Mouse (Mus musculus) heart, embryonic 11.5 days (tissue): ENCODE data around the gene Ppil6. TPM values are rescaled to one million over a fixed set of nuclear protein-coding genes. Genes with fewer than 3 reads are reported as not detected.

Experiments used
- ATAC-seq: fragments of 200-750 bp; cut with Nextera tagmentation; replicated peaks from 2 replicates; pipeline ENCODE4 v1.8.0; 2017; ENCODE audit warnings: moderate library complexity; ENCODE audit not compliant: insufficient number of reproducible peaks, low FRiP score, low TSS enrichment
- H3K27ac ChIP-seq: fragments of 300-500 bp; sonication (generic); 2 replicates; pipeline ENCODE4 v1.5.1; 2014; ENCODE audit warnings: mild to moderate bottlenecking, low read depth, low read length
- H3K27me3 ChIP-seq: fragments of 300-500 bp; sonication (generic); 2 replicates; pipeline ENCODE4 v1.6.1; 2014; ENCODE audit warnings: mild to moderate bottlenecking, low read length, mixed read lengths; ENCODE audit not compliant: control insufficient read depth, insufficient read depth
- H3K36me3 ChIP-seq: fragments of 300-500 bp; sonication (generic); 2 replicates; pipeline ENCODE4 v1.6.1; 2014; ENCODE audit warnings: mild to moderate bottlenecking, low read length, moderate library complexity, mixed read lengths; ENCODE audit not compliant: control insufficient read depth, insufficient read depth
- H3K4me1 ChIP-seq: fragments of 300-500 bp; sonication (generic); 2 replicates; pipeline ENCODE4 v1.6.1; 2014; ENCODE audit warnings: low read length; ENCODE audit not compliant: control insufficient read depth, insufficient read depth
- H3K4me2 ChIP-seq: fragments of 300-500 bp; sonication (generic); 2 replicates; pipeline ENCODE4 v1.6.1; 2014; ENCODE audit warnings: mild to moderate bottlenecking, moderate library complexity
- H3K4me3 ChIP-seq: fragments of 300-500 bp; sonication (generic); 2 replicates; pipeline ENCODE4 v1.5.1; 2014; ENCODE audit warnings: low read depth, low read length
- H3K9ac ChIP-seq: fragments of 300-500 bp; sonication (generic); 2 replicates; pipeline ENCODE4 v1.6.1; 2014; ENCODE audit warnings: mild to moderate bottlenecking, low read depth, low read length, moderate library complexity
- H3K9me3 ChIP-seq: fragments of 300-500 bp; sonication (generic); replicated peaks from 2 replicates; pipeline ENCODE4 v1.6.1; 2016; ENCODE audit warnings: low read length; ENCODE audit not compliant: control insufficient read depth
- WGBS: fragments of 180-500 bp; shearing (Covaris S2); extraction: QIAGEN DNeasy Blood & Tissue Kit; methylation state at CpG from one replicate; pipeline ENCODE4 v1.1.7; 2014; ENCODE audit not compliant: insufficient replicate concordance; 5-methylcytosine and 5-hydroxymethylcytosine counted together
- polyA plus RNA-seq: library from polyadenylated mRNA; unstranded; fragments of >200 nt; fragmentation: Nextera tagmentation; extraction: Ambion mirVana; gene quantifications from 2 replicates; pipeline ENCODE4 v1.2.1, GENCODE M21; 2014

The Ppil6 gene
- polyA plus RNA-seq, 1 experiment from 2014 or later: 1.4 TPM

DNA sequence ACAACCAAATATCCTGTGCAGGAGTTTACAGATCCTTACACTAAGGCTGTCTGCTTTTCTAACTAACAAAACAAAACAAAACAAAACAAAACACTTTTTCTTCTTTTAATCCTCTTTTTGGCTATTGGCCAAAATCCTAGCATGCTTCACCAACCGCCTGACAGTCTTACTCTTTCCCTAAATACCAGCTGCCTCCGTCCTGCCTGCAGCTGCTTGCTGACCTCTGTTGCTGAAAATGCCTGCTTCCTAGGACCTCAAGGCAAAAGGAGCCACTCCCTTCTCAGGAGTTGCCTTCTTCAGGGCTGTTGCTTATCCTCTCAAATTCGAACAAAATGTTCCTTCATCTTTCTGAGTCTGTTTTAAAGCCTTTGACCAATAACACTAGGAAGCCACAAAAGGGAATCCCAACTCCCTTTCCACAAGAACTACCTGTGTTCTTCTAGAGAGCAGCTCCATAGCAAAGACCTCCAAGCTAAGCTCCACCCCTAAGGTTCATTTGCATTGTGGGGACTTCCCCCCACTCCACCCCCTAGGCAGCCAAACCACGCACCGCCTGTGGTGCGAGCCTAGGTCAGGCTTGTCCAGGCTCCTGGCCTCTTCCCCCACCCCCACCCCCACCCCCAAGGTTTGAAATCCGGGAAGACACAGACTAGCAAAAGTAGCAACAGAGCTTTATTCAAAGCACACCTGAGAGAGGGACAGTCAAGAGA lies 54.4 kb downstream of the Ppil6 start:
- Histone ChIP-seq H3K4me3 (no peak overlapping the region), H3K9me3 (peaks cover 5% of the 10 kb centered on the region; the same call in 1 of the 2 replicates), H3K27ac (no peak overlapping the region), H3K4me2 (no peak overlapping the region), H3K27me3 (no peaks in the 10 kb centered on the region), H3K4me1 (peaks cover 10% of the 10 kb centered on the region), H3K36me3 (no peaks in the 10 kb centered on the region; the same call in 1 of the 2 replicates), H3K9ac (no peak overlapping the region)
- WGBS: 7% methylated on average over 7 of the region's 7 CpGs
- ATAC-seq: no peak

- 49% methylated on average over 7 of the region's 7 CpGs for whole genome bisulfite sequencing
- no peak overlapping the region for H3K4me3 ChIP-seq
- no peak for ATAC-seq
- peaks cover 10% of the 10 kb centered on the region for H3K4me1 ChIP-seq
- H3K27ac ChIP-seq: no peak overlapping the region
- no peaks in the 10 kb centered on the region for H3K27me3 ChIP-seq
- no peak overlapping the region for H3K4me2 ChIP-seq
- no peak overlapping the region for H3K9ac ChIP-seq
- H3K36me3 ChIP-seq: no peaks in the 10 kb centered on the region; the same call in 1 of the 2 replicates
- peaks cover 5% of the 10 kb centered on the region; the same call in 1 of the 2 replicates for H3K9me3 ChIP-seq
Measured at GRCm38 (mm10) chr10:41545224-41545755, 55.1 kb downstream of the Ppil6 start.

DNA sequence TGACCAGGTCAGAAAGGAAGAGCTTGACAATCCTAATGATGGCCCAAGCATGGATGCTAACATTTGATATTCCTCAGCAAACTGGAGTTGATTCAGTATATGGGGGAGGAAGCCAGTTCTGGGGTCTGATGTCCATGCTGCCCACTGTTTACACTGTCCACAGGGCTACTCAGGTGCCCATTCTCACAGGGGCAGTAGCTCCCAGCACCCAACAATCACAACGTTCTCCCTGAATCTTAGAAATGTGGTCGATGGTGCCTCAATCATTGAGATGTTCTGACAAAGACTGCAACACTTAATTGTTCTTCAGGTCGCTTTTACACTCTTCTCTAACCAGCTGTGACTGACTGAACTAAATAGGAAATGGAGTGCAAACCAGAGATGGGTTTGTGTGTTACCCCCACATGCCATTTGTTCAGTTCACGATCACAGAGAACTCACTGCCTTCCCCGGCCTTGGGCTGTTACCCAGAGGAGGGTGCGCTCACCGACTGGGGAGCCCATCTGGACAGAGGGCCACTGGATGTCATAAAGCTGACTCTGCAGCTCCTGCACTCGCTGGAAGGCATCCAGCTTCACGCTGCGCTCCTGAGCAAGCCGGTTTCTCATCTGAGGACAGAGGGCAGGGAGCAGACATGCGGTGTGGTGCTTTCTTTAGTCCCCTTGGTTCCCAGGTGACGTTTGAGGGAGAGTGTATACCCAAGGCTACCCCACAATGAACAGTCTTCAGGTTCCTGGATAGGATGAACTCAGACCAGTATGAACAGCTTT lies 56.3 kb downstream of the Ppil6 start:
- no peaks in the 10 kb centered on the region for H3K27me3 ChIP-seq
- no peak overlapping the region for H3K4me2 ChIP-seq
- no peaks in the 10 kb centered on the region; the same call in 1 of the 2 replicates for H3K36me3 ChIP-seq
- H3K4me1 ChIP-seq: peaks cover 10% of the 10 kb centered on the region
- no peak overlapping the region for H3K27ac ChIP-seq
- ATAC-seq: no peak
- peaks cover 5% of the 10 kb centered on the region; the same call in 1 of the 2 replicates for H3K9me3 ChIP-seq
- no peak overlapping the region for H3K9ac ChIP-seq
- WGBS: 67% methylated on average over 13 of the region's 13 CpGs
- no peak overlapping the region for H3K4me3 ChIP-seq

GRCm38 (mm10) chr10:41550711-41551110 lies 60.5 kb downstream of the Ppil6 start:
- 78% methylated on average over 7 of the region's 7 CpGs for WGBS
- H3K4me2 ChIP-seq: no peak overlapping the region
- H3K9ac ChIP-seq: no peak overlapping the region
- H3K27ac ChIP-seq: no peak overlapping the region
- no peak for ATAC-seq
- no peaks in the 10 kb centered on the region for H3K4me1 ChIP-seq
- peaks cover 5% of the 10 kb centered on the region; the same call in 1 of the 2 replicates for H3K9me3 ChIP-seq
- no peaks in the 10 kb centered on the region for H3K27me3 ChIP-seq
- no peaks in the 10 kb centered on the region; the same call in 1 of the 2 replicates for H3K36me3 ChIP-seq
- no peak overlapping the region for H3K4me3 ChIP-seq

DNA sequence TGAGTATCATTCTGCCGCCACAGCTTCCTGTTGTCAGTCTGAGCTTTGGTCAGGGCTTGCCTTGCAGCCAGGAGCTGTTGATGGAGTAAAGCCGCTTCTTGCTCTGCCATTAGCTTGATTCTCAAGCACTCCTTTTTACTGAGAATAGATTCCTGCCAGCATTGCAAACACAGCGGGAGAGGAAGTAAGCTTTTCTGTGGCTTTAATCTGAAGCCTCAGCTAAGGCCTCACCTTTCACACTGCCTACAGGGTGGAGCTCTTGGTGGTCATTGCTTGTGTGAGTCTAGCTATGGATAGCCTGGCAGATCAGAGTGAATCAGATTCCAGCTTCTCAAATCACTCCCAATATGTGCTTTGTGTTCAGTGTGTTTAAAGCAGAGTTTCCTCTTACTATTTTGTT lies 62.1 kb downstream of the Ppil6 start:
- WGBS: 29% methylated on average over 3 of the region's 3 CpGs
- no peaks in the 10 kb centered on the region for H3K4me1 ChIP-seq
- H3K4me2 ChIP-seq: no peak overlapping the region
- ATAC-seq: no peak
- peaks cover 5% of the 10 kb centered on the region; the same call in 1 of the 2 replicates for H3K9me3 ChIP-seq
- no peak overlapping the region for H3K4me3 ChIP-seq
- H3K9ac ChIP-seq: no peak overlapping the region
- H3K27me3 ChIP-seq: no peaks in the 10 kb centered on the region
- H3K27ac ChIP-seq: no peak overlapping the region
- H3K36me3 ChIP-seq: no peaks in the 10 kb centered on the region; the same call in 1 of the 2 replicates

- Histone ChIP-seq H3K36me3 (no peaks in the 10 kb centered on the region; the same call in 1 of the 2 replicates), H3K27me3 (no peaks in the 10 kb centered on the region), H3K27ac (no peak overlapping the region), H3K4me1 (no peaks in the 10 kb centered on the region), H3K9me3 (peaks cover 5% of the 10 kb centered on the region; the same call in 1 of the 2 replicates), H3K4me3 (no peak overlapping the region), H3K9ac (no peak overlapping the region), H3K4me2 (no peak overlapping the region)
- WGBS: 52% methylated on average over 14 of the region's 14 CpGs
- no peak for ATAC-seq
Measured at GRCm38 (mm10) chr10:41552847-41553589, 62.8 kb downstream of the Ppil6 start.

DNA sequence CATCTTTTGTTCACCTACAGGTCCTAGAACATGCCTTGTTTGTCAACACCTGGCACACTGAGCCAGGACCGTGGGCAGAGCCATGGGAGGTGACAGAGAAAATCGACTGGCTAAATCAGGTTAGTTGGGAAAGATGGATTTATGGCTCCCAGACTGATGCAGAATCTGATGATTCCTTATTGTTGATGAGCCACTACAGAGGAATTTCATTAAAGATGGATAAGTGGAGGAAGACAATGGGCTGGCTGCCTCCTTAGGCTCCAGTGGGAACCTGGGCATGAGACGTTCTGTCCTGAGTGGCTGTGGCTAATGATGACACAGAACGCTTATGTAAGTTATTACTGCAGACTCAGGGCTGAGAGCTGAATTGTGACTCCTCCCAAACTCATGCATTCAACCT lies 63.5 kb downstream of the Ppil6 start:
- Histone ChIP-seq H3K36me3 (no peaks in the 10 kb centered on the region; the same call in 1 of the 2 replicates), H3K9ac (no peak overlapping the region), H3K4me3 (no peak overlapping the region), H3K4me2 (no peak overlapping the region), H3K27ac (no peak overlapping the region), H3K4me1 (no peaks in the 10 kb centered on the region), H3K27me3 (no peaks in the 10 kb centered on the region), H3K9me3 (peaks cover 5% of the 10 kb centered on the region; the same call in 1 of the 2 replicates)
- WGBS: 77% methylated on average over 4 of the region's 4 CpGs
- no peak for ATAC-seq

- no peak overlapping the region for H3K9ac ChIP-seq
- no peak for ATAC-seq
- H3K9me3 ChIP-seq: no peaks in the 10 kb centered on the region
- H3K4me2 ChIP-seq: no peak overlapping the region
- no peak overlapping the region for H3K27ac ChIP-seq
- no peaks in the 10 kb centered on the region for H3K27me3 ChIP-seq
- no peaks in the 10 kb centered on the region for H3K4me1 ChIP-seq
- WGBS: 83% methylated on average over 3 of the region's 3 CpGs
- no peaks in the 10 kb centered on the region for H3K36me3 ChIP-seq
- no peak overlapping the region for H3K4me3 ChIP-seq
Measured at GRCm38 (mm10) chr10:41555081-41555480, 64.8 kb downstream of the Ppil6 start.
